Mouse (Mus musculus): Measurements from ENCODE around the gene Hecw2.

Gene Hecw2

DNA sequence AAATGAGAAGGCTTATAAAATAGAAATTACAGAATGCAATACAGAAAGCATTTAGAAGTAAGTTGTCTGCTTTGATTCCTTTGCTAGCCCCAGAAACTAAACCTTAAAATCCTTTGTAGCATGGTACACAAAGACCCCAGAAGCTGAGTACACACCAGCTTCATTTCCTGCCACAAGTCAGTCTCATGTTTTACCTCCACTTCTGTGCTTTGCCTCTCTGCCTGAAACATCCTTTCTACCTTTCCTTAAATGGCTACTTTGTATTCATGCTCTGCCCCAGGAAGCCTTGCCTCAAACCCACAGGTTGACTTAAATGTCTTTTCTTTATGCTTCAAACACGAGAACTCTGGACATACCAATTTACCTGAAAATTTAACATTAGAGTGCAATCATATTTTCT, 413.7 kb downstream of the Hecw2 start:
- DNase-seq (ENCODE audit: low spot score) = no peak

DNA sequence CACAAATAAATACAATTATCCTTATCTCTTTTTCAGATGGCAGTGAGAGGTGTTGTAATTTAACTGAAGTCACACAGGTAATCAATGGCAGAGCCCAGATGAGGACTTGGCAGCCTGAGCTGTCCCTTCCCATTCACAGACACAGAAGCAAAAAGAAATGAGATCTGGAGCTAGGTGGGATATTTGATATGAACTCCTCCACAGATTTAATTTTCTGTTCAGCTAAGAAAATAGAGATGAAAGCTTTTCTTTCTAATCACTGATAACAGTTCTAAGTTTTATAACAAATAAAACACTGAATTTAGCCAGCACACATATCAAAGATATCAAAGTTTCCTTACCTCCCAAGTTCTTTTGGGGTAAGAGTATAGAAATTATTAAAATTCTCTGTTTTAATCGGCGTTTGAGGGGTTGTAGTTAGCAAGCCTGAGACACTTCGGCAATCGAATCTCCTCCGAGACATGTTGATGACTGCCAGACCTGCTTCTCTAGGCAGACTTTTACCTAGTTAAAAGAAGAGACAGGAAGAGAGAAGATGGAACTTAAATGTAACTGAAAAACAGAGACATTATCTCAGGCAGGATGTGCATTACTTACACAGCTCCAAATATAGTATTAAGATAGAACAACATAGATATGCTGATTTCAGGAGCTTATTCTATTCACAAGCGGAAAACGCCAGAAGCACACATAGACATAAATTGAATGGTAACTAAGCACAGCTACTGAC, 418.6 kb downstream of the Hecw2 start:
- DNase-seq (ENCODE audit: low spot score) = no peak

DNA sequence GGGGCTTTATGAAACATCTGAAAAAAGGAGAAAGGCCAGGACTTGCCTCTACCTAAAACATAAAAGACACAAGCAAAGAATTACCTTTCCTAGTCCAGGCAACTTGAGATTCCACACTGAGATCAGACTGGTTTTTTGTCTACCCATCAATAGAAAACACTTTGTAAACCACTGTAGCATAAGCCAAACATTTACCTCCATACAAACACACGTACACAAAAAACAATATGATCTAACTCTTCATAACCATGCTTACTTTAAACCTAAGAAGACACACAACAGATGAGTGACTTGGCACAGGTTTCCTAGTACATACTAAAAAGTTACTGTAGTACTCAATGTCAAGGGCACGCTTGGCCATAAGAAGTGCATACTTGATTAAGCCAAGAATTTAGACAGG, 419.4 kb downstream of the Hecw2 start:
- no peak for DNase-seq (ENCODE audit: low spot score)

DNA sequence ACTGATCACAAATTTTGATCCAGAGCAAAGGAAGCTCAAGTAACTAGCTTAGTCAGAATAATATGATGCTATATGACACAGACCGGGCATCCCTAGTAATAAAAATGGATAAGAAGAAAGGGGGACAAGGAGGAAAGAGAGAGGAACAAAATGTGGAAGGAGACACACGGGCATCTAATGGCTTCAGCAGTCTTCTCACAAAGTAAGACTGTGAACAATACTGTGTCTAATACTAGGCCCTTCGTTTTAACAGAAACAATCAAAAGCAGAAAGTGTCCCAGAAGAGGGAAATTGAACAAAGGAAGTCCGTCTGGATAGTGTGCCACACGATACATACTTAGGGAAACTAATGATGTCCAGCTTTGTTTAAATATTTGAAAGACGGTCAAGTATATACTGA, 419.9 kb downstream of the Hecw2 start:
- DNase-seq (ENCODE audit: low spot score) = no peak

DNA sequence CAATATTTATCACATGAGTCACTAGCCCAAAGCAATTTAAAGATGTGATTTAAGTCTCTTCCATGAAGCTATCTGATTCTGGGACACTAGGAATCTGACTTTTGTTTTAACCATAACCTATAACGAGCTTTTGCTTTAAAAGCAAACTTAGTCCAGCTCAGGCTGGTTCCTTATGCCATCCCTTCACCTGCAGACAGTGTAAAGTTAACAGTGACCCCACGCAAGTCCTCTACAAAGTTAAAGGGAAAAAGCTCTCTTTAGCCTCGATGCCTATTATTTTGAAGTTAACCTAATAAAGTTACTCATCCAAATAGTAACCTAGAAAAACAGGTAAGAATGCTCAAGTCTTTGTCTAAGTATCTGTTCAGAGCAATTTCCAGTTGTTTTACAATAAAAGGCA, 420.4 kb downstream of the Hecw2 start:
- no peak for DNase-seq (ENCODE audit: low spot score)

DNA sequence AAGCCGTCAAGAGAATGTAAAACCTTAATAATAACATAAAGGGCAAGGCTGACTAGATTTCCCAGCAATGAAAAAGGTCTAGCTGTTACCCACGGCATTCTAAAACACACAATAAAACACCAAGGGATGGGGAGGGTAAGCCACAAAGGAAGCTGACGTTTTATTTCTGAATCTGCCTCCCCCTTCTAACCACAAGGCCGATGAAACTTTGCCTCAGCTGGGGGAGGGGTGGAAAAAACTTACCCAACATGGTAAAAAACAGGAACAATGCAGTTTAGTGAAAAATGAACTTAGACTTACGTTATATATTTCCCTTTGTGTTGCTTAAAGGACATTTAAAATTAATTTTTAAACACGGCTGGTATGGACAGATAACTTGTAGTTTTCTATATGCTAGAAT, 421.0 kb downstream of the Hecw2 start:
- DNase-seq (ENCODE audit: low spot score) = no peak

DNA sequence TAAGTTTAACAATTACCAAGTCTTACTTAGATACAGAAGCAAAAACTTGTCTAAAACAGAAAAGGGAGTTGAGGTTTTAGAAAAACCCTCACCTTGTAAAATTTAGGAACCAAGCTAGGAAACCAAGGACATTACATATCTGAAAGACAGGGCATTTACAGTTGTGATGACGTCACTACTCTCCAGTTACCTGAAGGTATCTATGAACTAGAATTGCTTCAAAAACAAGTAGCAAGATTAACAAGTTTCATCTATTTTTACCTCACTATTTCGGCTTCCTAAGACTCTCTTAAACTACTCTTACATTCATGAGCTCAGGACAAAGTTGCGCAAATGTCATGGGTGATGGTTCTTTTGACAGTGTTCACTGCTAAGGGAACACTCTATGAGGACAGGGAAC, 422.0 kb downstream of the Hecw2 start:
- no peak for DNase-seq (ENCODE audit: low spot score)

DNA sequence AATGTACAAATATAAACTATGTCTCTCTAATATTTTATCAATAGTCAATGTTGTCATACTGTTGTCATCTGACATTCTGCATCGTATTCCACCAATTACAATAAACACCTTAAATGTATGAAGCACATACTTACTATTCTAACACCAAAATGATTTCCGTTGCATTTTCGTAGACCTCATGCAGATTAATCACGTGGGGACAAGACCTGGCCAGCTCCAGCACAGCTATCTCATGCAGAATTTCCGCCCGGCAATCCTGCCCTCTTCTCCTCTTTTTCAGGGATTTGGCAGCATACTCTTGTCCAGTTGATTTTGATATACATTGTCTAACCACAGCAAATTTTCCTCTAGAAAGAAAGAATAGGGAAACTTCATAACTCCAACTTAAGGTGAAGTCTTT, 423.5 kb downstream of the Hecw2 start:
- DNase-seq (ENCODE audit: low spot score) = no peak

DNA sequence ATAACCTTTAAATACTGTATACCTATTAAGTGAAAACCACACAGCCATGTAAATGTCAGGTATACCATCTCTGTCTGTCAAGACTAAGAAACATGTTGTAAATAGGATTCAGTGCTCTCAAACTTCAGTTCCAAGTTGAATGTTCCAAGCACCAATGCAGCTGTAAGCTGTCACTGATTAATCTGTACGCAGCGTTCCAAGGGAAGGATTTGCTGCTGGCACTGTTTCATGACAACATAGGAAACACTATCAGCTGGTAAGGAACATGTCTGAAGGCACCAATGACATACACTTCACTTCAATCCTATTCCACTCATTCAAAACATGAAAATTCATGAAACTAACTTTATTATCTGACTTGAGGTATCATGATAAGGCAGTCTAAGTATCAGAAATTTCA, 428.9 kb downstream of the Hecw2 start:
- DNase-seq (ENCODE audit: low spot score) = no peak

DNA sequence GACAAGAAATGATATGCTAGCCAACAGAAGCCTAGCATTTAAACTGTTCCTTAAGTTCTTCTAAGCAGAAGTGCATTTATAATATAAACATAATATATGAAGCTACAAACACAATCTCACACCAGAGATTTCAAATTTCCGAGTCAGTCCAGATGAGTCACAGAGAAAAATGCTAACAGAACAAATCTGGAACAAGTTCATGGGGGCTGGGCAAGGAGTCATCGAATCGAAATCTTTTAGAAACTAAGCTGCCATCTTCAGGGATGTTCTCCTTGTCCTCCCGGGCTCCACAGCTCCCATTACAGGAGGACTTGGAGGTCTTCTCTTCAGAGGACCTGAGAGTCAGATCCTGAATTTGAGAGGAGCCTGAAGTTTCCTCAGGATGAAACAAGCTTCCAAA, 437.7 kb downstream of the Hecw2 start:
- DNase-seq (ENCODE audit: low spot score) = no peak

Data from ovary, postnatal 36 days (tissue).